Mouse (Mus musculus): ENCODE results near the gene Ifih1. TPM values are rescaled to one million over a fixed set of nuclear protein-coding genes. Genes with fewer than 3 reads are reported as not detected.

The Ifih1 gene
- polyA plus RNA-seq, 1 experiment from 2014 or later: 1.6 TPM

DNA sequence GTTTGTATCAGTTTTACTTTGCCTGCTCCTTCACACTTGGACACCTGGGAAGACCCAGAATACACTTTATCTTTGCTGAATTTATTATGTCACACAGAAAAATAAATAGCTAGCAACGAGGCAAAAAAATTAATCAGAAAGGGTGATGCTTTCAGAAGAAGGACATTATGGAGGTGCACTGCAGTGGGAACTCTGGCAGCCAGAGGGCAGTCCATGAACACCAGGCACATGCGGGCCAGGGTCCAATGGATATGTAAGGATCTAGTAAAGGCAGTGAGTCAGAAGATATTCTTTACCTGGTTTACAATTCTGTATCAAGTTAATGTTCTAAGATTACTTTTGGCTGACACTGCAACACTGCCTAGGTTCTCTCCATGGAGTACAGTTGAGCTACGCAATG, 96.4 kb downstream of the Ifih1 start:
- no peak overlapping the region for H3K9ac ChIP-seq (replicated peaks)
- no peaks in the 10 kb centered on the region for H3K36me3 ChIP-seq
- no peak for ATAC-seq (ENCODE audit: insufficient number of reproducible peaks, insufficient read depth, low FRiP score, low TSS enrichment, low read depth)
- no peak overlapping the region for H3K27ac ChIP-seq
- H3K27me3 ChIP-seq: no peaks in the 10 kb centered on the region
- H3K4me2 ChIP-seq: no peak overlapping the region
- H3K4me3 ChIP-seq (replicated peaks): no peak overlapping the region
- 81% methylated on average over 3 of the region's 3 CpGs for WGBS
- H3K4me1 ChIP-seq (replicated peaks): no peaks in the 10 kb centered on the region
- H3K9me3 ChIP-seq: no peaks in the 10 kb centered on the region

DNA sequence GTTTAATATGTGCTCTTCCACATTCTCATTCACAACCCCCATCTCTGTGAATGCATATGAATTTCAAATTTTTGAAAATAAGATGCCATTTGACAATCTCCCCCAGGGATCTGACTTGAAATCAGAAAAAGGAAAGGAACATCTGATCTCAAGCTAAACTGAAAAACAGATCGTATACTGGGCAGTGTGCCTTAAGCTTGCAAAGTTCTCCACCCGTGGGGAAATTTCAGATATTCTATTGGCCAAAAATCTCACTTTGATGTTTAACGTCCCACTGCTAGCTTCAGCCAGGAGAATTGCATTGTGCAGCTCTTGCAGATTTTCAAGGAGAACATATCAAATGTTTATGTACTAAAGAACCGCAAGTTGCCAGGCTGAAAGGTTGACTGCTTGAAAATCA, 96.9 kb downstream of the Ifih1 start:
- H3K4me1 ChIP-seq (replicated peaks): no peaks in the 10 kb centered on the region
- H3K36me3 ChIP-seq: no peaks in the 10 kb centered on the region
- H3K9ac ChIP-seq (replicated peaks): no peak overlapping the region
- H3K9me3 ChIP-seq: no peaks in the 10 kb centered on the region
- no peaks in the 10 kb centered on the region for H3K27me3 ChIP-seq
- H3K27ac ChIP-seq: no peak overlapping the region
- H3K4me2 ChIP-seq: no peak overlapping the region
- ATAC-seq (ENCODE audit: insufficient number of reproducible peaks, insufficient read depth, low FRiP score, low TSS enrichment, low read depth): no peak
- H3K4me3 ChIP-seq (replicated peaks): no peak overlapping the region
- 77% methylated on average over 4 of the region's 4 CpGs for WGBS

DNA sequence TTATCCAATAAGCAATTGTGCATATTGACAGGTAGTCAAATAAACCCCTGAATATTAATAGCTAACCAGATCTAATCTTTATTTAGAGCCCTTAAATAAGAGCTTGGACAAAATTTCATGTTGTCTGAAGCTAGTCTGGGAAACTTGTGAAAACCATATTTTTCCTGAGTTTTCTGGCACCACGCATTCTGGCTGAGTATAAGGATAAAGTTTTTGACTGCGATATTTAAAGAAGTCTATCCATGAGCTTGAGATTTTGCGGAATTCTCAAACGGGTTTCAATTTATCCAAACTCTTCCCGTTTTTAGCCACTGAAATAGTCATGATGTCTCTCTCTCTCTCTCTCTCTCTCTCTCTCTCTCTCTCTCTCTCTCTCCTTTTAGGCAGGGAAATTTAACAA, 98.0 kb downstream of the Ifih1 start:
- no peak for ATAC-seq (ENCODE audit: insufficient number of reproducible peaks, insufficient read depth, low FRiP score, low TSS enrichment, low read depth)
- Histone ChIP-seq H3K4me3 (replicated peaks) (no peak overlapping the region), H3K4me1 (replicated peaks) (no peaks in the 10 kb centered on the region), H3K27me3 (no peaks in the 10 kb centered on the region), H3K4me2 (no peak overlapping the region), H3K9ac (replicated peaks) (no peak overlapping the region), H3K27ac (no peak overlapping the region), H3K9me3 (no peaks in the 10 kb centered on the region), H3K36me3 (no peaks in the 10 kb centered on the region)
- WGBS: 92% methylated on average over 5 of the region's 5 CpGs

Other genes starting within 250 kb of the Ifih1 start
- gene Dpp4, start 234.0 kb downstream of the Ifih1 start, polyA plus RNA-seq (2016; fragmentation: Nextera tagmentation; extraction: Ambion mirVana): 0.31 and 0.58 TPM in 2 replicates
- 0.44 and 0.46 TPM in 2 replicates for gene Gcg, start 162.6 kb downstream of the Ifih1 start, polyA plus RNA-seq (2016; fragmentation: Nextera tagmentation; extraction: Ambion mirVana)
- gene Fap, start 72.2 kb downstream of the Ifih1 start, polyA plus RNA-seq (2016; fragmentation: Nextera tagmentation; extraction: Ambion mirVana): 2.8 and 3.4 TPM in 2 replicates
- gene Gca, start 18.0 kb upstream of the Ifih1 start, polyA plus RNA-seq (2016; fragmentation: Nextera tagmentation; extraction: Ambion mirVana): 0.41 and 0.52 TPM in 2 replicates